Mouse (Mus musculus) midbrain, embryonic 16.5 days (tissue): ENCODE measurements around the gene Hhat. TPM values are rescaled to one million over a fixed set of nuclear protein-coding genes. Genes with fewer than 3 reads are reported as not detected.

ENCODE experiments used
- ATAC-seq: fragments of 200-750 bp; cut with Nextera tagmentation; 2 replicates; pipeline ENCODE4 v1.8.0; 2017; ENCODE audit warnings: moderate TSS enrichment
- H3K27ac ChIP-seq: fragments of 300-500 bp; sonication (generic); 2 replicates; pipeline ENCODE4 v1.5.1; 2014; ENCODE audit warnings: mild to moderate bottlenecking, low read length, mixed read lengths
- H3K27me3 ChIP-seq: fragments of 300-500 bp; sonication (generic); 2 replicates; pipeline ENCODE4 v1.6.1; 2014; ENCODE audit warnings: low read depth, low read length, mixed read lengths; ENCODE audit not compliant: control insufficient read depth, insufficient read depth
- H3K36me3 ChIP-seq: fragments of 300-500 bp; sonication (generic); 2 replicates; pipeline ENCODE4 v1.6.1; 2014; ENCODE audit warnings: mild to moderate bottlenecking, low read length, moderate library complexity, mixed read lengths; ENCODE audit not compliant: control insufficient read depth, insufficient read depth
- H3K4me1 ChIP-seq: fragments of 300-500 bp; sonication (generic); 2 replicates; pipeline ENCODE4 v1.6.1; 2014; ENCODE audit warnings: mild to moderate bottlenecking, low read length, mixed read lengths; ENCODE audit not compliant: control insufficient read depth, insufficient read depth
- H3K4me2 ChIP-seq: fragments of 300-500 bp; sonication (generic); 2 replicates; pipeline ENCODE4 v1.6.1; 2014; ENCODE audit warnings: mild to moderate bottlenecking, low read length, mixed read lengths
- H3K4me3 ChIP-seq: fragments of 300-500 bp; sonication (generic); 2 replicates; pipeline ENCODE4 v1.5.1; 2014; ENCODE audit warnings: low read depth, mild to moderate bottlenecking, low read length, moderate library complexity, mixed read lengths
- H3K9ac ChIP-seq: fragments of 300-500 bp; sonication (generic); 2 replicates; pipeline ENCODE4 v1.6.1; 2014; ENCODE audit warnings: low read depth, low read length, mixed read lengths
- H3K9me3 ChIP-seq: fragments of 300-500 bp; sonication (generic); replicated peaks from 2 replicates; pipeline ENCODE4 v1.6.1; 2014; ENCODE audit warnings: mild to moderate bottlenecking, low read length, mixed read lengths; ENCODE audit not compliant: control insufficient read depth, poor library complexity, severe bottlenecking
- WGBS: fragments of 180-500 bp; shearing (Covaris S2); extraction: QIAGEN DNeasy Blood & Tissue Kit; methylation state at CpG from one replicate; pipeline ENCODE4 v1.1.7; 2014; 5-methylcytosine and 5-hydroxymethylcytosine counted together
- polyA plus RNA-seq: library from polyadenylated mRNA; unstranded; fragments of >200 nt; fragmentation: Nextera tagmentation; extraction: Ambion mirVana; gene quantifications from 2 replicates; pipeline ENCODE4 v1.2.1, GENCODE M21; 2015

Hhat gene
- polyA plus RNA-seq, 1 experiment from 2014 or later: 3.4 TPM

- no peaks in the 10 kb centered on the region for H3K27me3 ChIP-seq
- no peaks in the 10 kb centered on the region for H3K36me3 ChIP-seq
- no peak for ATAC-seq
- H3K4me3 ChIP-seq: no peak overlapping the region
- H3K4me2 ChIP-seq: no peak overlapping the region
- no peak overlapping the region for H3K9ac ChIP-seq
- H3K27ac ChIP-seq: no peak overlapping the region
- no peaks in the 10 kb centered on the region; the same call in 1 of the 2 replicates for H3K9me3 ChIP-seq
- no peaks in the 10 kb centered on the region for H3K4me1 ChIP-seq
These were observed 206.3 kb downstream of the Hhat start for GRCm38 (mm10) chr1:192564691-192565090.

GRCm38 (mm10) chr1:192559341-192559740, 211.7 kb downstream of the Hhat start:
- Histone ChIP-seq H3K4me2 (no peak overlapping the region), H3K36me3 (no peaks in the 10 kb centered on the region), H3K27me3 (no peaks in the 10 kb centered on the region), H3K4me1 (no peaks in the 10 kb centered on the region), H3K4me3 (no peak overlapping the region), H3K9me3 (no peaks in the 10 kb centered on the region), H3K27ac (no peak overlapping the region), H3K9ac (no peak overlapping the region)
- no peak for ATAC-seq
- WGBS: 94% methylated on average over 1 of the region's 1 CpGs

- Histone ChIP-seq H3K4me3 (no peak overlapping the region), H3K27me3 (no peaks in the 10 kb centered on the region), H3K4me2 (no peak overlapping the region), H3K9ac (no peak overlapping the region), H3K4me1 (no peaks in the 10 kb centered on the region), H3K9me3 (no peaks in the 10 kb centered on the region), H3K36me3 (no peaks in the 10 kb centered on the region), H3K27ac (no peak overlapping the region)
- no peak for ATAC-seq
- 31% methylated on average over 5 of the region's 5 CpGs for WGBS
These were observed 212.9 kb downstream of the Hhat start for GRCm38 (mm10) chr1:192557978-192558594.

- H3K27me3 ChIP-seq: no peaks in the 10 kb centered on the region
- no peak for ATAC-seq
- H3K4me2 ChIP-seq: no peak overlapping the region
- 58% methylated on average over 4 of the region's 4 CpGs for whole genome bisulfite sequencing
- no peak overlapping the region for H3K9ac ChIP-seq
- no peaks in the 10 kb centered on the region for H3K36me3 ChIP-seq
- H3K4me3 ChIP-seq: no peak overlapping the region
- H3K4me1 ChIP-seq: no peaks in the 10 kb centered on the region
- H3K27ac ChIP-seq: no peak overlapping the region
- H3K9me3 ChIP-seq: no peaks in the 10 kb centered on the region
These were observed 215.5 kb downstream of the Hhat start for GRCm38 (mm10) chr1:192555516-192555915.

GRCm38 (mm10) chr1:192550561-192550960, 220.5 kb downstream of the Hhat start:
- WGBS: 92% methylated on average over 3 of the region's 3 CpGs
- no peak overlapping the region for H3K9ac ChIP-seq
- ATAC-seq: no peak

GRCm38 (mm10) chr1:192546843-192547242, 224.2 kb downstream of the Hhat start:
- no peak for ATAC-seq
- Histone ChIP-seq H3K9me3 (no peaks in the 10 kb centered on the region), H3K9ac (no peak overlapping the region), H3K27ac (no peak overlapping the region), H3K4me3 (no peak overlapping the region), H3K27me3 (no peaks in the 10 kb centered on the region), H3K36me3 (no peaks in the 10 kb centered on the region), H3K4me1 (peaks cover 6% of the 10 kb centered on the region; the same call in 1 of the 2 replicates), H3K4me2 (no peak overlapping the region)
- 31% methylated on average over 1 of the region's 1 CpGs for WGBS

More at GRCm38 (mm10) chr1:192550561-192550960, 220.5 kb downstream of the Hhat start:
- Histone ChIP-seq H3K27ac (no peak overlapping the region), H3K4me3 (no peak overlapping the region), H3K36me3 (no peaks in the 10 kb centered on the region), H3K4me1 (no peaks in the 10 kb centered on the region), H3K4me2 (no peak overlapping the region), H3K27me3 (no peaks in the 10 kb centered on the region), H3K9me3 (no peaks in the 10 kb centered on the region)

GRCm38 (mm10) chr1:192544901-192545300, 226.1 kb downstream of the Hhat start:
- 44% methylated on average over 7 of the region's 7 CpGs for WGBS
- Histone ChIP-seq H3K4me1 (peaks cover 6% of the 10 kb centered on the region; the same call in 1 of the 2 replicates), H3K36me3 (no peaks in the 10 kb centered on the region), H3K9ac (no peak overlapping the region), H3K4me3 (no peak overlapping the region), H3K27me3 (no peaks in the 10 kb centered on the region), H3K27ac (no peak overlapping the region), H3K4me2 (no peak overlapping the region), H3K9me3 (no peaks in the 10 kb centered on the region)
- ATAC-seq: no peak

GRCm38 (mm10) chr1:192544091-192544490, 226.9 kb downstream of the Hhat start:
- no peaks in the 10 kb centered on the region for H3K27me3 ChIP-seq
- H3K36me3 ChIP-seq: no peaks in the 10 kb centered on the region
- ATAC-seq: 0 out of 2 replicates have a peak, but pooled peaks have one; percentile 31
- 53% methylated on average over 9 of the region's 9 CpGs for WGBS
- no peaks in the 10 kb centered on the region for H3K9me3 ChIP-seq
- H3K27ac ChIP-seq: no peak overlapping the region
- no peak overlapping the region for H3K4me3 ChIP-seq
- no peak overlapping the region for H3K4me2 ChIP-seq
- no peak overlapping the region for H3K9ac ChIP-seq
- peaks cover 6% of the 10 kb centered on the region; the same call in 1 of the 2 replicates for H3K4me1 ChIP-seq

- Histone ChIP-seq H3K27ac (no peak overlapping the region), H3K4me2 (no peak overlapping the region), H3K9me3 (no peaks in the 10 kb centered on the region), H3K9ac (no peak overlapping the region), H3K36me3 (no peaks in the 10 kb centered on the region), H3K27me3 (no peaks in the 10 kb centered on the region), H3K4me3 (no peak overlapping the region), H3K4me1 (peaks cover 6% of the 10 kb centered on the region; the same call in 1 of the 2 replicates)
- ATAC-seq: no peak
- 95% methylated on average over 4 of the region's 4 CpGs for WGBS
These were observed 227.3 kb downstream of the Hhat start for GRCm38 (mm10) chr1:192543686-192544085.
